Mouse (Mus musculus): Measurements from ENCODE around the gene Cpm.

DNA sequence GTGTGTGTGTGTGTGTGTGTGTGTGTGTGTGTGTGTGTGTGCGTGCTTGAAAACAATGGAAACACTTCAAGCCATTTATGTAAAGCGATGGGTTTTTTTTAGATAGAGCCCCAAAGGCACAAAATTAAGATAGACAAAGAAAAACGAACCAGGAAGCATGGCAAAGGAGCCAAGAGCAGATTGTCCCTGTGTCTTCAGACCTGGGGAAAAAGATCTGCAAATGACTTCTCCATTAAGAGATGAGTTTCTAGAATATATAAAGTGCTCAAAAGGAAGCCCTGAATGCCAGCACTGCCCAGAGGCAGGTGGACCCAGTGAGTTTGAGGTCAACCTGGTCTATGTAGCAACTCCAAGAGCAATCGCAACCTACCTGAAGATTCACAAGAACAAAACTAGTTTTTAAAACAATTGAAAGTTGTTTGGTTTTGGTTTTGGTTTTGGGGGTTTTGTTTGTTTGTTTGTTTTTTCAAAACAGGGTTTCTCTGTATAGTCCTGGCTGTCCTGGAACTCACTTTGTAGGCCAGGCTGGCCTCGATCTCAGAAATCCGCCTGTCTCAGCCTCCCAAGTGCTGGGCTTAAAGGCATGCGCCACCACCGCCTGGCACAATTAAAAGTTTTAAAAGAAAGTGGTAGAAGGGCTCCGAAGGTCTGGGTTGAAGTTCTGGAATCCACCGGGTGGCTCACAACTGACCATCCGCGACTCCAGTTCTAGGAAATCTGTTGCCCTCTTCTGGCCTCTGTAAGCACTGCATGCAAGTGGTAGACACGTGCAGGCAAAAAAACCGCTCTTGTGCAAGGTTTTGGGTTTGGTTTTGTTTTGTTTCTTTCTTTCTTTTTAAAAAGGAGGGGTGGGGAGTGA, 52.9 kb downstream of the Cpm start:
- TF ChIP-seq POLR2A (IDR thresholded peaks at IDR 0.05; ENCODE audit: insufficient read depth, low read length), result no peak
- no peak for TF ChIP-seq EP300 (IDR thresholded peaks at IDR 0.05; ENCODE audit: insufficient read depth, low read depth, low read length)
- peak; percentile 68 for TF ChIP-seq CTCF (IDR thresholded peaks at IDR 0.05; ENCODE audit: low read depth, low read length)

Measured in ES-Bruce4 (cell line).